Mouse (Mus musculus) left cerebral cortex, adult 18-20 months (tissue): ENCODE measurements around the gene Prrt3. TPM values are rescaled to one million over a fixed set of nuclear protein-coding genes. Genes with fewer than 3 reads are reported as not detected.

Source experiments
- DNase-seq, 2 experiments: peaks; one replicate each; pipeline ENCODE4 v3.0.0; 2021 to 2022; ENCODE audit warnings: low spot score in 2 of 2, mixed read lengths in 1 of 2
- long read RNA-seq, 2 experiments: library from polyadenylated mRNA; stranded (forward); transcript quantifications; one replicate each; pipeline ENCODE4 v2.0.0; 2021
- total RNA-seq, 2 experiments: library from RNA; stranded (reverse); gene quantifications; 2 replicates each; pipeline ENCODE4 v1.2.3; 2021

The Prrt3 gene
- 10 to 100 TPM; 52.8 to 54.9 TPM for total RNA-seq
- long read RNA-seq, experiment 1, transcript Prrt3-205 (3 exons, 1,903 nt), result minor isoform, 6 of 108 reads
- long read RNA-seq, experiment 1, transcript Prrt3-202 (4 exons, 3,424 nt), result major isoform, 19 of 108 reads
- long read RNA-seq, experiment 1, transcript Prrt3-203 (4 exons, 3,741 nt), result minor isoform, 7 of 108 reads
- long read RNA-seq, experiment 1, partial matches to known transcripts, result 31 of 108 reads
- long read RNA-seq, experiment 1, other reads (novel, unspliced or antisense), result 43 of 108 reads
- long read RNA-seq, experiment 2, transcript Prrt3-202 (4 exons, 3,424 nt), result major isoform, 5 of 66 reads
- long read RNA-seq, experiment 2, transcript Prrt3-203 (4 exons, 3,741 nt), result major isoform, 5 of 66 reads
- long read RNA-seq, experiment 2, partial matches to known transcripts, result 29 of 66 reads
- long read RNA-seq, experiment 2, other reads (novel, unspliced or antisense), result 26 of 66 reads

- peak; percentile 75 to 85 for DNase-seq
Observed at GRCm38 (mm10) chr6:113501388-113502084, at the start of gene Prrt3. Prrt3 (minus strand) TSS chr6:113501931.

DNA sequence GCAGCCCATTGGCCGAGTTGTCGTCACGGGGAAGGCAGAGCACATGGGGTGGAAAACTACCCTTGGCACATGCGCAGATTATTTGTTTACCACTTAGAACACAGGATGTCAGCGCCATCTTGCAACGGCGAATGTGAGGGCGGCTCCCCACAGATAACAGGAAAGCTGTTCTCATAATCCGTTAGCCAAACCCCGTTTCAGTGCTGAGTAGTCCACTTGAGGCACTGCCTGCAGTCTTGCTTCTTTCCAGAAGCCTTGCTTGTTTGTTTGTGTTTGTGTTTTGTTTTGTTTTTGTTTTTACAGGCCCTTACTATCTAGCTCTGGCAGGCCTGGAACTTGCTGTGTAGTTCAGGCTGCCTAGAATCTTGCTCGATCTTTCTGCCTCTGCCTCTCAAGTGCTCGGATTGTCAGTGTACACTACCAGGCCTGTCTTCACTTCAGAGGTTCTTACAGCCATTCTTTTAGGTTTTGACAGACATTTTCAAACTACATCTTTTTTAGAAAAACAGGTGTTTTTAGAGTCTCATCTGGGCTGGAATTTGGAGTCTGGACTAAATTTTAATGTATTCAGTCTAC lies 42.3 kb upstream of the Prrt3 start:
- DNase-seq, result no peak

DNA sequence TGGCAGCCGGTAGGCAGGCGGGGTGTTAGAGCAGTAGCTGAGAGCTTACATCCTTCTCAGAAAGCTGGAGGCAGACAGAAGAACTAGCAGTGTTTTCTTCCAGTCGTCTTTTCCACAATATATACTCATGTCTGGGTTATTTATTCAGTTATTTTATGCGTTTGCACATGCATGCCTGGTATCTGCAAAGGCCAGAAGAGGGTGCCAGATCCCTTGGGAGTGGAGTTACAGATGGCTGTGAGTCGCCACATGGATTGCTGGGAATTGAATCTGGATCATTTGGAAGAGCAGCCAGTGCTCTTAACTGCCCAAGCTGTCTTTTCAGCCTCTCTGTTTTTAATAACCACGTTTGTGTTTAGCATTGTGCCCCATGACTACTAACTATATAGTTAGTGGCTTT lies 39.9 kb upstream of the Prrt3 start:
- no peak for DNase-seq

DNA sequence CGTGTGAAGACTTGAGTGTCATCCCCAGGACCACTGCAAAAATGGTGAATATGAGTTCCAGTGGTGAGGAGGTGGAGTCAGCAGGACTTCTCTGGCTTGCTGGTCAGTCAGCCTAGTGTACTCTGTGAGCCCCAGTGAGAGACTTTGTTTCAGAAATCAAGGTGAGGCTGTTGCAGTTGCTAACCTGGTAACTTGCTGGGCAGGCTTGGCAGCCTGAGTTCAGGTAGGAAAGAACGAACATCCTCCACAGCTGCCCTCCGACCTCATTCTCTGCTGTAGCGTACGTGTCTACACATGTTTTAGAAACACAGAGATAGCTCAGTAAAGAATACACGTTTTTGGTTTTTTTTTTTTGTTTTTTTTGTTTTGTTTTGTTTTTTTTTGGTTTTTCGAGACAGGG lies 33.2 kb upstream of the Prrt3 start:
- no peak for DNase-seq

DNA sequence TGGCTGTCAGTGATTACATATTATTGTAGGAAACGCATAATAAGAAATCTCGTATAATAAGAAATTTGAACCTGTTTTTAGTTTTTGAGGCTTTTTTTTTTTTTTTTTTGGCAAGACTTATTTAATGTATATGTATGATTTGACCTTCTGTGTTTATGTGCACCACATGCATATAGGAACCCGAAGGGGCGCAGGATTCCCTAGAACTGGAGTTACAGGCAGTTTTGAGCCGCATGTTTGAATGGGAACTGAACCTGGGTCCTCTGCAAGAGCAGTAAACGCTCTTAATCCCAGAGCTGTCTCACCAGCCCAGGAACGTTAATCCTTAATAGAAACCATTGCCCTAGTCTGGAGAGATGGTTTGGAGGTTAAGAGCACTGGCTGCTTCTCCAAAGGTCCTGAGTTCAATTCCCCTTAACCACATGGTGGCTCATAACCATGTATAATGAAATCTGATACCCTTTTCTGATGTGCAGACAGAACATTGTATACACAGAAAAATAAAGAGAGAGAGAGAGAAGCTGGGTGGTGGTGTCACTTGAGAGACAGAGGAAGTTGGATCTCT lies 30.2 kb upstream of the Prrt3 start:
- no peak for DNase-seq

- peak; percentile 93 to 95 for DNase-seq
Observed at GRCm38 (mm10) chr6:113530932-113531839, 29.5 kb upstream of the Prrt3 start, which contains the start of the genes Emc3 and Fancd2. Emc3 (minus strand) TSS chr6:113531652. Fancd2 (plus strand) TSS chr6:113531682.

- DNase-seq, result peak; percentile 43 to 45
Observed at GRCm38 (mm10) chr6:113523420-113523819, 21.7 kb upstream of the Prrt3 start.

- no peak for DNase-seq
Observed at GRCm38 (mm10) chr6:113522310-113522709, 20.6 kb upstream of the Prrt3 start.

GRCm38 (mm10) chr6:113517434-113518080 lies 15.8 kb upstream of the Prrt3 start:
- no peak for DNase-seq

- no peak for DNase-seq
Observed at GRCm38 (mm10) chr6:113514600-113514999, 12.9 kb upstream of the Prrt3 start.

GRCm38 (mm10) chr6:113513944-113514343 lies 12.2 kb upstream of the Prrt3 start:
- DNase-seq, result no peak

DNA sequence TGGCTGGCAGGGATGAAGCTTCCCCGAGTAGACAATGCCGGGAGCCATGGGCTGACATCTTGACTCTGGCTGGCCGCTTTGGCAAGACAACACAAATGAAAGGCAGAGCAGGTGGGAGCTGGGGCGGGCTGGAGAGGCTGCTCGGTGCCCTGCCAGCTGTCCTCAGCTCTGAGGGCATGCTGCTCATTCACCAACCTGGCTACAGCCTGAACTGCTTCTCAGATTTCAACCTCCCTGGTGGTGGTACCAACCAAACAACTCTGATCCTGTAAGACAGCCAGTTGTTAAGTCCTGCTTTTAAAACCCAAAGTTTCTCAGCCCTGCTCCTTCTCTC lies 7.2 kb upstream of the Prrt3 start:
- no peak for DNase-seq

GRCm38 (mm10) chr6:113508272-113508946 lies 6.7 kb upstream of the Prrt3 start:
- DNase-seq, result no peak

DNA sequence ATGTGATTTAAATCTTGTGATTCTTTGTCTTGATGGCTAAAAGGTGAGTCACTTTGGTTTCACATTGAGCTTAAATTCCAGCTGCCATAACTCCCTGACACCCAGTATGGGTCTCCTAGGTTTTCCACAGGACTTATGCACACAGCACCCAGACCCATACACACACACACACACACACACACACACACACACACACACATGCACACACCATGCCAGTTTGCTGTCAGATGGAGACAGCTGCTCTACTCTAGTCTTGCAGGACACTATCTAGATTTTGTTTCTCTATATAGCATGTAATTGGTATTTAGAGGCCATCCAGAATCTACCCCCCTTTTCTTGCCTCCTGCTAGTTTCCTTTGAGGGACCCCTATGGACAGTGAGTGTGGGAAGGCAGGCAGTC lies 5.4 kb upstream of the Prrt3 start:
- DNase-seq, result no peak

DNA sequence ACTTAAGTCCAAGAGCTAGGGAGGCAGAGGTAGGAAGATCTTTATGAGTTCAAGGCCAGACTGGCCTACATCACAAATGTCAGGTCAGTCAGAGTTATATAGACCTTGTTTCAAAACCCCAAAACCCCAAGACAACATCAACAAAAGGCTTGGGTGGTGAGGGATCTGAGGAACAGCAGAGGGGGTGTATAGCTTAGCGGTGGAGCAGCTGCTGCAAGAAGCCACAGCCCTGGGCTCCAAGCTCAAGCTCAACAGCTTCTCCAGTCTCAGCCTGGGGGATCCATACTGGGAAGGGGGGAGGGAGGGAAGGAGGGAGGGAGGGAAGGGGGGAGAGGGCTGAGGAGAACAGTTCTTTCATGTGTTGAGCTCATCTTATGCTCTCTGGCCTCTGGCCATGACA lies 4.0 kb upstream of the Prrt3 start:
- no peak for DNase-seq

DNA sequence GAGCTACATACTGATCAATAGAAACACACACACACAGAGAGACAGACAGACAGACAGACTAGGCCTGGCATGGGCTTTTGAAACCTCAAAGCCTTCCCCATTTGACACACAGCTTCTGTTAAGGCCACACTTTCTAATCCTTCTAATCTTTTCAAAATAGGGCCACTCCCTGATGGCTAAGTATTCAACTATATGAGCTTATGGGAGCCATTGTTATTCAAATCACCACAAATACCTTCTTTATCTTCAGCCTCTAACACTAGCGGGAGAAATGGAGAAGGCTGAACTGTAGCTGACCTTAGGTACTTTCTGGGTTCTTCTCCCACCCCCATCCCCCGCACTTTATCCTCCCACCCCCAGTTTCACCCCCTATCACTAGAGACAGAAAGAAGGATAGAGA lies 1.1 kb upstream of the Prrt3 start:
- no peak for DNase-seq

GRCm38 (mm10) chr6:113499346-113499745 lies 2.4 kb downstream of the Prrt3 start:
- DNase-seq, result no peak

DNA sequence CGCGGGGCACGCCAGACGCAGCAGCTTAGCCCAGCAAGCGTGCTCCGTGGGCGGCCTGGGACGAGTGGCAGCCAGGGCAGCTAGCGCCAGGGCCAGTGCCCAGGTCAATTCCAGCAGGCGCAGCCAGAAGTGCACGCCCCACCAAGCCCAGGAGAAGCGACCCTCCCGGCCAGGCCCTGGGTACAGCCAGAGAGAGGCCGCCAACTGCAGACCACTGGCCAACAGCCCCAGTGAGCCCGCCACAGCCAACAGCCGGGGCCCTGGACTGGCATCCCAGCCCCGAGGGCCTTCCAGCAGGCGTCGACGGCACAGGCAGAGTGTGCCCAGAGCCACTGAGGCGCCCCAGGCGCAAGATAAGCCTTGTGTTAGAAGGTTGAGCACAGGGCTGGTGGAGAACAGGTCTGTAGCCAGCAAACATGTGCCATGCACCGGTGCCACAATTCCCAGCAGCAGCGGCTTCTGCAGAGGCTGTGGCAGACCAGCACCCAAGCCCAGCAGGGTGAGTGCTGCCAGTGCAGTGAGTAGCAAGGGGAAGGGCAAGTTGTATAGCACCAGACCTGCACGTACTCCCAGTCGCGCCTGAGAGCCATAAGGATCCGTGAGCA lies 6.6 kb downstream of the Prrt3 start:
- no peak for DNase-seq

GRCm38 (mm10) chr6:113494258-113494788 lies 7.4 kb downstream of the Prrt3 start:
- peak; percentile 62 to 72 for DNase-seq
